ENCODE assay signal across 26 mouse cellular contexts in the genomic region with DNA sequence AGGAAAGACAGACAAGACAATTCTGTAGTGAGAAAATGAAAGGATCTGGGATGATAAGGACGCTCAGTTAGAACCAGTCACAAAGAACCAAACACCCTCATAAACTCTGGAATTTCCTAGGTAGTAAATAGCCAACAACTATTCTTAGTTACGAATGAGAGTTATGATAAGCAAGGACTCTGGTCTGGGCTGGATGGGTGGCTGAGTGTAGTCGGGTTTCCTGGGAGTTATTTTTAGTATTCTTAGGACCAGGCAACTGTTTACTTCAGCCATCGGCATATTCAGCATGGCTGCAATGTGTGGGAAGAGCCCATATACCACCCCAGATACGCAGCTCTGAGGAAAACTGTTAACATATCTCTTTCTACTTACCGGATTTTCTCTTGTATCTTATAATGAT. TPM values are rescaled to one million over a fixed set of nuclear protein-coding genes. Genes with fewer than 3 reads are reported as not detected.
A peak's percentile ranks its signal among the peaks of the same experiment; 100 is the strongest.
DNase-seq lines count a peak whose midpoint lies in the region; ATAC-seq and TF ChIP-seq lines count a peak whose summit lies in the region.
"Had no signal": no experiment of that assay in that cellular context is flagged by ENCODE, and none has a peak within 500 bp of the region (broad histone marks: within the 10 kb centered on the region; RNA-seq: fewer than 3 reads in every experiment).

No protein-coding gene starts in this region.

- H3K9ac ChIP-seq in heart, embryonic 12.5 days: no peak overlapping the region
- no peak overlapping the region for H3K9ac ChIP-seq in heart, postnatal 0 days (replicated peaks; ENCODE audit: low read depth, low read length)
- no peak overlapping the region for H3K9ac ChIP-seq in intestine, embryonic 15.5 days
- H3K9ac ChIP-seq: embryonic facial prominence, embryonic 15.5 days; forebrain, embryonic 13.5 days; hindbrain, embryonic 13.5 days; limb, embryonic 13.5 days; lung, embryonic 15.5 days; midbrain, embryonic 12.5 days; neural tube, embryonic 12.5 days had no signal

- peaks cover 18% of the 10 kb centered on the region for H3K36me3 ChIP-seq in heart, embryonic 12.5 days
- peaks cover 12% of the 10 kb centered on the region for H3K36me3 ChIP-seq in heart, postnatal 0 days (replicated peaks; ENCODE audit: control insufficient read depth, insufficient read depth, low read length)
- peaks cover 41% of the 10 kb centered on the region for H3K36me3 ChIP-seq in midbrain, embryonic 10.5 days
- 0 out of 2 replicates have a peak, but pooled peaks cover 3% of the 10 kb centered on the region for H3K36me3 ChIP-seq in intestine, embryonic 15.5 days
- H3K36me3 ChIP-seq: embryonic facial prominence, embryonic 15.5 days; lung, embryonic 15.5 days had no signal

- no peak overlapping the region for H3K4me3 ChIP-seq in heart, embryonic 12.5 days
- peak overlapping the region; percentile 17; the same call in 1 of the 2 replicates for H3K4me3 ChIP-seq in heart, postnatal 0 days (ENCODE audit: low read depth, low read length)
- H3K4me3 ChIP-seq in midbrain, embryonic 10.5 days: no peak overlapping the region
- no peak overlapping the region for H3K4me3 ChIP-seq in intestine, embryonic 15.5 days (replicated peaks)
- H3K4me3 ChIP-seq: embryonic facial prominence, embryonic 10.5 days; embryonic facial prominence, embryonic 15.5 days; forebrain, embryonic 13.5 days; hindbrain, embryonic 13.5 days; limb, embryonic 13.5 days; lung, embryonic 15.5 days; midbrain, embryonic 12.5 days; myocyte; neural tube, embryonic 12.5 days had no signal

- DNase-seq in heart, adult 11 months: peak; percentile 88
- DNase-seq in heart, postnatal 25 days (ENCODE audit: low spot score): no peak
- DNase-seq in heart, adult 9 months (ENCODE audit: low spot score in 2 of 2): peak; percentile 19 to 25
- peak; percentile 53 for DNase-seq in heart, postnatal 0 days (ENCODE audit: low spot score)
- DNase-seq in midbrain, embryonic 10.5 days (ENCODE audit: low spot score): no peak
- DNase-seq: adrenal gland, postnatal 10 days; cerebellum, adult 8-10 months; cerebellum, postnatal 25 days; kidney, postnatal 14 days; lung, postnatal 36 days; right cerebral cortex, adult 18-20 months had no signal

- peak overlapping the region; percentile 24 for H3K4me2 ChIP-seq in heart, embryonic 12.5 days
- peak overlapping the region; percentile 33 for H3K4me2 ChIP-seq in heart, postnatal 0 days (ENCODE audit: low read depth, low read length)
- no peak overlapping the region for H3K4me2 ChIP-seq in intestine, embryonic 15.5 days (replicated peaks)
- H3K4me2 ChIP-seq: embryonic facial prominence, embryonic 15.5 days; forebrain, embryonic 13.5 days; hindbrain, embryonic 13.5 days; limb, embryonic 13.5 days; liver, embryonic 11.5 days; lung, embryonic 15.5 days; midbrain, embryonic 12.5 days; neural tube, embryonic 12.5 days had no signal

- no peaks in the 10 kb centered on the region for H3K9me3 ChIP-seq in heart, embryonic 12.5 days (replicated peaks)
- no peaks in the 10 kb centered on the region for H3K9me3 ChIP-seq in heart, postnatal 0 days (replicated peaks; ENCODE audit: control insufficient read depth, low read length)
- no peaks in the 10 kb centered on the region for H3K9me3 ChIP-seq in midbrain, embryonic 10.5 days (replicated peaks)
- no peaks in the 10 kb centered on the region for H3K9me3 ChIP-seq in intestine, embryonic 15.5 days
- H3K9me3 ChIP-seq: embryonic facial prominence, embryonic 15.5 days; forebrain, embryonic 13.5 days; hindbrain, embryonic 13.5 days; limb, embryonic 13.5 days; lung, embryonic 15.5 days; midbrain, embryonic 12.5 days; neural tube, embryonic 12.5 days had no signal

- TF ChIP-seq EP300 in heart, postnatal 0 days (IDR thresholded peaks at IDR 0.05; ENCODE audit: low read depth): no peak

- 36% methylated on average over 6 of the region's 6 CpGs for WGBS in heart, embryonic 12.5 days
- 26% methylated on average over 6 of the region's 6 CpGs for WGBS in heart, postnatal 0 days
- 91% methylated on average over 6 of the region's 6 CpGs for WGBS in midbrain, embryonic 10.5 days
- WGBS in intestine, embryonic 15.5 days: 73% methylated on average over 6 of the region's 6 CpGs

- H3K27ac ChIP-seq in heart, embryonic 12.5 days (ENCODE audit: poor library complexity, severe bottlenecking): no peak overlapping the region
- peak overlapping the region; percentile 59 for H3K27ac ChIP-seq in heart, postnatal 0 days (ENCODE audit: low read depth)
- H3K27ac ChIP-seq in midbrain, embryonic 10.5 days (replicated peaks): no peak overlapping the region
- H3K27ac ChIP-seq in intestine, embryonic 15.5 days: no peak overlapping the region
- H3K27ac ChIP-seq: embryonic facial prominence, embryonic 10.5 days; embryonic facial prominence, embryonic 15.5 days; forebrain, embryonic 13.5 days; hindbrain, embryonic 13.5 days; limb, embryonic 13.5 days; lung, embryonic 15.5 days; midbrain, embryonic 12.5 days; neural tube, embryonic 12.5 days had no signal

- TF ChIP-seq CTCF in heart, postnatal 0 days (IDR thresholded peaks at IDR 0.05; ENCODE audit: low read depth): no peak

- intact Hi-C loops in heart, postnatal 25 days (cut with DNase I): no loop called here

- no peak for ATAC-seq in heart, embryonic 12.5 days (ENCODE audit: insufficient number of reproducible peaks, low FRiP score)
- peak; percentile 81 for ATAC-seq in heart, postnatal 0 days (ENCODE audit: insufficient read depth, low read depth)
- no peak for ATAC-seq in intestine, embryonic 15.5 days
- ATAC-seq: forebrain, embryonic 13.5 days; intestine, postnatal 0 days; Patski had no signal

- H3K4me1 ChIP-seq in heart, embryonic 12.5 days (replicated peaks): 0 out of 2 replicates have a peak, but pooled peaks cover 5% of the 10 kb centered on the region
- 0 out of 2 replicates have a peak, but pooled peaks cover 6% of the 10 kb centered on the region for H3K4me1 ChIP-seq in heart, postnatal 0 days (ENCODE audit: control insufficient read depth, insufficient read depth)
- H3K4me1 ChIP-seq in midbrain, embryonic 10.5 days: no peaks in the 10 kb centered on the region
- no peaks in the 10 kb centered on the region for H3K4me1 ChIP-seq in intestine, embryonic 15.5 days (replicated peaks)
- H3K4me1 ChIP-seq: embryonic facial prominence, embryonic 10.5 days; embryonic facial prominence, embryonic 15.5 days; forebrain, embryonic 13.5 days; hindbrain, embryonic 13.5 days; limb, embryonic 13.5 days; lung, embryonic 15.5 days; midbrain, embryonic 12.5 days; neural tube, embryonic 12.5 days had no signal

- no peaks in the 10 kb centered on the region for H3K27me3 ChIP-seq in heart, embryonic 12.5 days (replicated peaks)
- H3K27me3 ChIP-seq in heart, postnatal 0 days (ENCODE audit: control insufficient read depth, insufficient read depth, low read length): no peaks in the 10 kb centered on the region
- no peaks in the 10 kb centered on the region for H3K27me3 ChIP-seq in midbrain, embryonic 10.5 days (ENCODE audit: low read depth, poor library complexity, severe bottlenecking)
- no peaks in the 10 kb centered on the region for H3K27me3 ChIP-seq in intestine, embryonic 15.5 days (replicated peaks)
- H3K27me3 ChIP-seq: embryonic facial prominence, embryonic 15.5 days; forebrain, embryonic 13.5 days; hindbrain, embryonic 13.5 days; limb, embryonic 13.5 days; lung, embryonic 15.5 days; midbrain, embryonic 12.5 days; neural tube, embryonic 12.5 days; Patski had no signal

RNA-seq across cellular contexts. Expression of a gene that starts 14.7 kb away (rescaled TPM):
- 10 to 100 TPM; 12.3 to 13.9 TPM for total RNA-seq in heart, postnatal 25 days (2021)
- 14.0 and 14.3 TPM in 2 replicates for polyA plus RNA-seq in heart, embryonic 12.5 days (2016; fragmentation: Nextera tagmentation; extraction: Ambion mirVana)
- total RNA-seq in heart, postnatal 0 days (2014; rRNA removed; ENCODE audit: low replicate concordance): 18.2 and 28.4 TPM in 2 replicates
- polyA plus RNA-seq in heart, postnatal 0 days (2015; fragmentation: Nextera tagmentation; extraction: Ambion mirVana): 16.9 and 17.3 TPM in 2 replicates
- polyA plus RNA-seq in midbrain, embryonic 10.5 days (2016; fragmentation: Nextera tagmentation; extraction: Ambion mirVana): 9.8 and 12.2 TPM in 2 replicates
- polyA plus RNA-seq in intestine, embryonic 15.5 days (2015; fragmentation: Nextera tagmentation; extraction: Ambion mirVana): 9.9 and 12.3 TPM in 2 replicates
- total RNA-seq: MEL had no signal

Comparison
In these comparisons a context has a peak if more than half of its experiments do, and no peak if none do; other contexts are left out.
1. DNase-seq: peak in heart, adult 11 months (single experiment), heart, adult 9 months (2 of 2) and heart, postnatal 0 days (single experiment); none in heart, postnatal 25 days (single experiment) and midbrain, embryonic 10.5 days (single experiment).